Mouse (Mus musculus) megakaryocyte, embryonic 14.5 days (primary cell): ENCODE measurements around the gene Cyp1a2.

Experiments used
- FLI1 ChIP-seq: IDR thresholded peaks from 2 replicates; pipeline ENCODE4 v1.6.1; 2012; ENCODE audit warnings: low read length, inconsistent platforms, mixed read lengths
- GATA1 ChIP-seq: IDR thresholded peaks from 3 replicates; pipeline ENCODE4 v1.6.1; 2012; ENCODE audit warnings: mixed read lengths, low read length, inconsistent platforms, borderline replicate concordance

- no peak for TF ChIP-seq GATA1
- no peak for TF ChIP-seq FLI1
These were observed 28.5 kb downstream of the Cyp1a2 start for GRCm38 (mm10) chr9:57654966-57655365.
